Mouse (Mus musculus): ENCODE data around the gene Ccdc24. TPM values are rescaled to one million over a fixed set of nuclear protein-coding genes. Genes with fewer than 3 reads are reported as not detected.

Gene Ccdc24
- polyA plus RNA-seq (2012; rRNA removed), result 2.1 and 2.9 TPM in 2 replicates

DNA sequence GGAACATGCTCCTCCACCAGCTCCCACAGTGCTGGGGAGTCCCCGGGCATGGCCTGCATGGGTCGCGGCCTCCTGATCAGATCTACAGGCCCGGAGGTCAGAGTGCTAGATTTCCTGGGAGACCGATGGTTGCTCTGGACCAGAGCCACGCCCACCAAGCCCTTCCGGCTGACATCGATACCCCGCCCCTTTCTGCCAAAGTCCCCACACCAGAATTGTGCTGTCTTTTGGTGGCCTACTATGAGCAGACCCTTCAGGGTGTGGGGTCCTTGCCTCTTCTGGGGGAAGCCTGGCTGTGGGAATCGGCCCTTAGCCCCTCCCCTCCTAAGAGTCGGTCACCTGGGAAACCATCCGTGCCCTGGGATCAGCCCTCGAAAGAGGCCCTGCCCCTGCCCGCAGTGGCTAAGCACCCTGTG, at the start of gene Ccdc24:
Ccdc24 (minus strand) TSS at position 87 of the 416 bp plus-strand sequence.
- DNase-seq (ENCODE audit: extremely low spot score in 1 of 2, low spot score in 1 of 2), result no peak

DNA sequence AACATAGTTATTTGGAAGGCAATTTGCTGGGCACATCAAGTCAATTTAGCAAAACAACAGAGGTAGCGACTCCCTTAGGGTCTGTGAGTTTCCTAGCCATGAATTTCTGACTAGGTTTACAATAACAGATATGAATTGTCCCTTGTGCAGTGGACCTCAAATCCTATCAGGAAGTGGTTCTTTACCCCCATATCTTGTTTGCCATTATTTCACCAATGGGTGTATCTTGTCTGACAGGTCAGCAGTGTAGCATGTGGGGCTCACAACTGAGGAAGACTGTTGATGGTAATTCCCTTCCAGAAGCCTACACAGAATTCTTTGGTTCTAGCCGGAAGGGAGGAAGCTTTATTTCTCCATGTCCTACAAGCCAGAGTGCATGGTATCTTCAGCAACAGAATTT, 49.0 kb upstream of the Ccdc24 start:
- no peak for DNase-seq (ENCODE audit: extremely low spot score in 1 of 2, low spot score in 1 of 2)

DNA sequence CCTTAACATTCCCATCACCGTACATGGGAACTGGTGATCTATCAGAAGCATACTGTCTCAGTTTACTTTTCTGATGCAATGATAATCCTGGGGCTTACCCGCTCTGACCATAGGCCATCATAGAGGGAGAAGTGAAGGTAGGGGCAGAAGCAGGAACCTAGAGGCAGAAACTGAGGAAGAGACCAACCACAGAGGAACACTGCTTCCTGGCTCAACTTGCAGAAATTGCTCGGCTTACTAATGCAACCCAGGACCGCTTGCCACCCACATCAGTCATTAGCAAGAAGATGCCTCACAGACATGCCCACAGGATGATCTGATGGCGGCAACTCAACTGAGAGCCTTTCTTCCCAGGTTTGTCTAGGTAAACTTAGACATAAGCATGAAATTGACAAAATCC, 46.4 kb upstream of the Ccdc24 start:
- DNase-seq (ENCODE audit: extremely low spot score in 1 of 2, low spot score in 1 of 2), result no peak

DNA sequence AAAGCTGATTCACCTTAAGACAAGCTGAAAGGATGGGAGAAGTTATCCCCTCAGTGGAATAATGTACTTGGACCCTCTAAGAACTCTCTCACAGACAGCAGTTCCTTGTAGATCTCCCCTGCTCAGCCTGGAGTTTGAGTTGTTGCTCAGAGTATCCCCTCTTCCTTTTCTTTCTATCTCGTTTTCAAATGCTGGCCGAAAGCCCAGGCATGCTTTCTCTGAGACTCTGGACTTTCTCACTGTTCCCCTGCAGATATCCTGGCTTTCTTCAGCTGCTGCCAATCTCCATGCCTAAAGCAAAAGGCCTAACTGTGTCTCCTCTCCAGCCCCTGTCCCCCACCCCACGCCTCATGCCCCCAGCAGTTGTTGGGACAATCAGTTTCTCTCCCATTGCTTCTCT, 45.9 kb upstream of the Ccdc24 start:
- no peak for DNase-seq (ENCODE audit: extremely low spot score in 1 of 2, low spot score in 1 of 2)

DNA sequence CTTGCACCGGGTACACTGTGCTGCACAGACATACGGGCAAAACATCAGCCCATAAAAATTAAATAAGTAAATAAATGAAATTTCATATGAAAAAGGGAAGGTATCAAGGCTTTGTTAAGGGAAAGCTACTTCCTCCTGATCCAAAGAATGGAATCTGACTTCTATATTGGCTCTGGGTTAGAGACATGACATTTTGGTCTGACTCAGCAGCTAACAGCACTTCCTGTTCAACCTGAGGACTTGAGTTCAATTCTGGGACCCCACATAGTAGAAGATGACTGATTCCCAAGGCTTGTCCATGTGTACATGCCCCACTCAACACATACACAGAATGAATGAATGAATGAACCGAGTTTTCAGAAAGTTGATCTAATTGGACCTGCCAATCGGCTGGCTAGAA, 45.5 kb upstream of the Ccdc24 start:
- no peak for DNase-seq (ENCODE audit: extremely low spot score in 1 of 2, low spot score in 1 of 2)

DNA sequence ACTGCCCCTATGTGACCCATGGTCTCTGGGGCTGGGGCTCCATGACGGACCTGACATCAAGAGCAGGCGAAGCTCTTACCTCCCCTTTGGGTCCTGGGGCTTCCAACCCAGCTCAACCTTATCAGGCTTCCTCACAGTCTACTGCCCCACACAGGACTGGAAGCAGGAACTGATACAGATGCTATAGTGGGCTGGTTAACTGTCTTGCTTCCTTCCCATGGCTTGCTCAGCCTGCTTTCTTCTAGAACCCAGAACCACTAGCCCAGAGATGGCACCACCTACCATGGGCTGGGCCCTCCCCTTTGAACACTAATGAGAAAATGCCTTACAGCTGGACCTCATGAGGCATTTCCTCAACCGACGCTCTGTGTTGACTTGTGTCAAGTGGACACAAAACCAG, 45.0 kb upstream of the Ccdc24 start:
- no peak for DNase-seq (ENCODE audit: extremely low spot score in 1 of 2, low spot score in 1 of 2)

DNA sequence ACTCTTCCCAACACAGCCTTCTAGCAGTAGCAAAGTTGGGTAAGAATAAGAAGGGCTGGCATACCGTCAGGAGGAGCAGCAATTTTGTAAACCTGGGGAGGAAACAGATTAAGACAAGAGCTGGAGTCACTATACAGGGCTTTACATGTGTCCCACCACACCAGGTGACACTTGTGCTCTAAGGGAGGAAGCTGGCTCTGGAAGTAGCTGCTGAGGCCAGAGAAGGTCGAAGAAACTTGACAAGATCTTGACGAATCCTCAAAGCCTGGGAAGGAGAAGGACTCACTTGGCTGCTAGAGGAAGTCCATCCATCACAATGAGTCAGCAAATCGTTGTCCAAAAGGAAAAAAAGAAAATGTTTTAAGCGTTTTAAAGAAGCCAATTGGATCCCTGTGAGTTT, 44.0 kb upstream of the Ccdc24 start:
- no peak for DNase-seq (ENCODE audit: extremely low spot score in 1 of 2, low spot score in 1 of 2)

DNA sequence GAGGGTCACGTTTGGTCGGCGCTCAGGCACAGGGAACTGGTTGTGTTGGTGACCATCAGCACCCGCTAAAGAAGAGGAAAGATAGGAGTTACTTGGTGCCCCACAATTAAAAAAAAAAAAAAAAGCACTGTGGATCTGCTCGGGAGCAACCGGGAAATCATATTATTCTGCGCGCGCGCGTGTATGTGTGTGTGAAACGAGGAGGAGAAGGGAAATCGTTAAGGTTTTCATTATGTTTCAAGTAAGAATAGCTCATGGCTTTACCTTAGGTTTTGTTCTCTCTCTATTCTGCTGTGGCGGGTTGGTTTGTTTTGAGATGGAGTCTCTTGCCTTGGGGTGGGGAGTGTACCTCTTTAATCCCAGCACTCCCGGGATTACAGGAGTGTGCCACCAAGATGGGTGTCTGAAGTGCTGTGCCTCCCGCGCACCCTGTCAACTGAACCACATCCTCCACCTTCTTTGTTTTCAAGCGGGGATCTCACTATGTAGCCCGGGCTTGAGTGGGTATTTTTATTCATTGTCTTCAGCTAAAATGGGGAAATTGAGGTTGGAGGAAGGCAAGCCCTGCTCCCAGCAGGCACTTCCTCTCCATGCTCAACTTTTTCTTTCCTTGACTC, 43.2 kb upstream of the Ccdc24 start:
- DNase-seq (ENCODE audit: extremely low spot score in 1 of 2, low spot score in 1 of 2), result no peak

DNA sequence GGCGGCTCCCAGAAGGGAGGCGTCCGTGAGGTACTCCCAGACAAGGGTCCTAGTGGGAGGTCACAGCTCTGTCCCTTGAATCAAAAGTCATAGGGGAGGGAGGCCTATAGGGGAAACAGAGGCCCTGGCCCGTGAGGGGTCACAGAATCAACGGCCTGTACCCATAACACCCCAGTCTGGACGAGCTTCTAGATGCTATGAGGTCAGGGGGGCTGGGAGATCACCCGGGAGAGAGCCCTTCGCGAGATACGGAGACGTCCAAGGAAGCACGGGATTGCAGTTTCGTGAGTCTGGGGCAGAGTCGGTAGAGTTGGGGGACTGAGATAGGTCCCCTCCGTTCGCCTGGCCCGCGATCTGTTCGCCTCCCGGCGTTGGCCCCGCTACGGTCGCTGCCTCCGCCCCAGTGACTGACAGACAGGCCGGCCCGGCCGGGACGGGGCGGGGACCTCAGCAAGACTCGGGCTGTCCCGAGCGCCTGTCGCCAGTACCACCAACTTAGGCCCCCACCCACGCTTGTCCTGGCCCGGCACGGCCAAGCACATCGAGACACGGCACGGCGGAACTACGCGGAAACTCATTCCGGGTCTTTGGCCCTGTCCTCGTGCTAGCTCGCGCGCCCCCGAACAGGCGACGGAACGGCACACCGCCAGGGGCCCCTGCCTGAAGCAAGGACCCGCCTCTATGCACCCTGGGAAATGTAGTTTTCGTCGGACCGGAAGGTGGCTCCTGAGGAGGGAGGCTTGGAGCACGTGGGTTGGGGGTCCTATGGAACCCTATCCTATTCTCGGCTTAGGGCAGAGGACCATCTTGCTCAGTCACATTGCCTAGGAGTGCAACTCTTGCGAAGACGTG, 42.5 kb upstream of the Ccdc24 start, which contains the start of gene Ipo13:
Ipo13 (minus strand) TSS at position 409 of the 852 bp plus-strand sequence.
- peak; percentile 87 to 92 for DNase-seq (ENCODE audit: extremely low spot score in 1 of 2, low spot score in 1 of 2)

DNA sequence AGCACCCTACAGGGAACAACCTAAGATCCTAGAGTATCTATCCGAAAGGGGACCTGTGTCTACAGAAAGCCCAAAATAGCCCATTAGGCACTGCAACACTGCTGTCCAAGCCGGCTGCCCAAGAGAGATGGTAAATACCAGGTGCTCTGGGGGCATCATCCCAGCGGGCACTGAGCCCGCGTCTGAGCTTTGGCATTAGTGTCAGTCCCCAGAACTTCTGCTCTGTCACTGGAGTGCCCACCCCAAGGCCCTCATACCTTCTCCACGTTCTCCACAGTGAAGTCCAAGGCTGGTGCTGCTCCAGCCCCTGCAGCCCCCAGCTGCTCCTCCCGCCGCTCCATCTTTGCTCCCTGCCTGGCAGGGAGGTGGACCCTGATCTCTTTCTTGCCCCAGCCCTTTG, 41.7 kb upstream of the Ccdc24 start:
- no peak for DNase-seq (ENCODE audit: extremely low spot score in 1 of 2, low spot score in 1 of 2)

DNA sequence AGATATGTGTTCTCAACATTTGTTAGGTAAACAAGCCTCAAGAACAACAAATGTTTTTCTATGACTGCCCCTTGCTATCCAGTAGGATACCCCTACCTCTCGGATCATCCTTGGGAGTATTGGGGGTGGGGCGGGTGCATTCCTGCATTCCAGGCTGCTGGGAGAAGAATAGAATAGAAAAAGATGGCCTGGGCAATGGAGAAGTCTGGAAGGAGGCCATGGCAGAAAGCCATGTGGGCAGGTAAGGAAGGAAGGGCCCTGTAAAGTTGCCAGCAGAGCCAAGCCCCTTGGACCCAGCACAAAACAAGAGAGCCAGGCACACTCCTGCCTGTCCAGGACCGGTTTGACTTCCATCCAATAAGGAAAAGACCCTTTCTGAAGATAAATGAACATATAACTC, 41.1 kb upstream of the Ccdc24 start:
- no peak for DNase-seq (ENCODE audit: extremely low spot score in 1 of 2, low spot score in 1 of 2)

DNA sequence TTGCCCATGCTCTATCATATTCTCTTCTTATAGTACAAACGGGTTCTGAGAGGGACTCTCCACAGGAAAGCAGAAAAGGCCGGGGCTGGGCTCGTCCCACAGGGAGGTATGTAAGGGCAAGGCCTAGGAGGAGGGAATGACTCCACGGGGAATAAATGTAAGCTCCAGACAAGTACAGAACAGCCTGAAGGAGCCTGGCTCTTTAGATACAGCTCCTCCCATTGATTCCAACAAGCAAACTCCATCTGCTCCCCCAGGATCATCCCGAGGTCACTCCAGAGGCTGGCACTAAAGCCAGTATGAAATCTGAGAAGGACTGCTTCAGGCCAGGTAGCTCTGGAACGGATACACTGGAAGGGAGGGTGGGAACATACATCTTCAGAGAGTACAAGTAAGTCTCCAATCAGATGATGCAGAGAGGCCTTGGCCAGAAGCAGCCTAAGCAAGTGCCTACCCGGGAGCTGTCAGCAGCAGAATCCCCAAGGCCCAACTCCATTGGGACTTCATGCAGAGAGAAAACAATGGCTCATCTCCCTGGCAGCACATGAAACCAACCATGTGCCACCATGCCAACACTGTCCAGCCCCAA, 40.4 kb upstream of the Ccdc24 start:
- no peak for DNase-seq (ENCODE audit: extremely low spot score in 1 of 2, low spot score in 1 of 2)

DNA sequence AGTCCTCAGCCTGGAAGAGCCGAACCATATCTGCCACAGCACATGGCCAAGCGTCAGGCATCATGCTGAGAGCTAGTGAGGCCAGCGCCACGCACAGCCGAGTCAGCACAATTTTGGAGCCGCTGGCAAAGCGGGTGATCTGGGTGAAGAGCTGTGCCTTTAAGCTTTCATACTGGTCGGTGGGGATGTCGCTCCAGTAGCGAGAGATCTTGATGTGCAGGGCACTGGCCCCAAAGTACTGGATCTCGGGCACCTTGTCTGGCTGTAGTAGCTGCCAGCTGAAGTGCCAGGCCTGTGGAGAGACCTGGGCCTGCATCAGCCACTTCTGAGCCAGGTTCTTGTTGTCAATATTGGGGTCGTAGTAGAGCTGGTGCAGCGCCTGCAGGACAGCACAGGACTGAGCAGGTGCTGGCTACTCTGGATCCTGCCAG, 39.8 kb upstream of the Ccdc24 start:
- DNase-seq (ENCODE audit: extremely low spot score in 1 of 2, low spot score in 1 of 2), result no peak

DNA sequence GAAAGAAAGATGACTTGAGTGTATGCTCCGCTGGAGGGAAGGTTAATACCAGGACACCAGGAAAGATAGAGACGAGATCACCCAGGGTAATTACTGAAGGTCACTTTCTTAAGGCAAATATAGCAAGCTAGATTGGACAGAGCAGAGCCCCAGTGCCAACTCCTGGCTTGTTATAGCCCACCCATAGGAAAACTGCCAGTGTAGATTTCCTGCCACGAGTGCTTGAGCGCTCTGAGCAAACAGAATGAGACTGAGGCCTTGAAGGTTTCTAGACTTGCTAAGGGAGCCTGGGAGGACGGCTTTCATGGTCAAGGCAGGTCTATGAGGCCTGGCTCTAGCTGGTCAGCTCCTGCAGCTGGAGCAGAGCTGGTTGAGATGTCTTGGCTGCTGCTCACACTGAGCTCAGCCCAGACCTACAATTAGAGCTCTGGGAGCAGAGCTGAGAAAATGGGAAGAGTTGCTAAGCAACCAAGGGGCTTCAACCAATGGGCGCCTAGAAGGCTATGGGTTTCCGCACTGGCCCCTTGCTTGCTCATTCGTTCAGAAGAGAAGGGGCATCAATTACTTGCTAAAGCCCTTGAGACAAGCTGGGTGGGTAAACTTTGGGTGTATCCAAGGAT, 36.6 kb upstream of the Ccdc24 start:
- DNase-seq (ENCODE audit: extremely low spot score in 1 of 2, low spot score in 1 of 2), result no peak

DNA sequence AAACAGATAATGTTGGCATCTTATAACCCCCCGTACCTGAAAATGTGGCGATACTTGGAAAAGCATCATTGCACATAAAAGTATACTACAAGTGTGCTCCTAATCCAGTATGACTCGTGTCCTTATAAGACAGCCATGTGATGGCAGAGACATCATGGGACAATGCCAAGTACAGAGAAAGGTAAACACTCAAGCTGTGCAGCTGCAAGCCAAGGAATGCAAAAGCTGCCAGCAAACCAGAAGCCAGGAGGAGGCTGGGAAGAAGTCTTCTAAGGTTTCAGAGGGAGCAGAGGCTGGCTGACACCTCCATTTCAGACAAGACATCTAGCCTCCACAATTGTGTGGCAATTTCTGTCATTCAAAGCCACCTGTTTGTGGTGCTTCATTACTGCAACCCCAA, 33.8 kb upstream of the Ccdc24 start:
- DNase-seq (ENCODE audit: extremely low spot score in 1 of 2, low spot score in 1 of 2), result no peak

DNA sequence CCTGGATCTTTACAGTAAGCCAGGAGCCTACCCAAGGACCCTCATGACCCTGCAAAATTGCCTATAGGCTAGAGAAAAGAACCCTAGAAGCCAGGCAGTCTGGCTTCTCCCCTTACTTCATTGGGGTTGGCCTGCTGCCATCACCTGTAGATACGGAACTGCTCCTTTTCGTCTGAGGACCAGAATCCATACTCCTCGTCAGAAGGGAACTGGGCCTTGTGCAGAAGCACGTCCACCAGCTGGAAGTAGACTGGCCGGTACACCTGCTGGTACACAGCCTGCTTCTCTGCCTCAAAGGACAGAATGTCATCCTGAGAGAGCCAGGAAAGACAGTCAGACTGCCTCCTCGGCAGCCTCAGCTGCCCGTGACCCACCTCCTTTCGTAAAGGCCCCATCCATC, 32.4 kb upstream of the Ccdc24 start:
- no peak for DNase-seq (ENCODE audit: extremely low spot score in 1 of 2, low spot score in 1 of 2)

DNA sequence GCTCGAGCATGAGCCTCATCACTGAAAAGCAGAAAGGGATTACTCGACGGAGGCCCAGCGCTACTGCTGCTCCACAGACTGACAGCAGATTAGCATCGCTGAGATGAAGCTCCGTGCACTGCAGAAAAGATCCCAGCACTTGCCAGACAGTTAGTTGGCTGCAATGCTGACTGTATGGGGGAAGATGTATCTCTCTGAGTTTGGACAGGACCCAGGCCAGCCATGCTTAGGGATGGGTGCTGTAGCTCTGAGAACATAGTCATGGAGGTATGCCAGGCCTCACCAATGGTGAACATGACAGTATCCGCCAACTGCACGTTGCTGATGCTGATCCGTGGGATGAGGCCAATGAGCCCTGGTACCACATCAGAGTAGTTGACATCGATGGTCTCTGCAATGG, 31.7 kb upstream of the Ccdc24 start:
- peak in 1 of 2 experiments; percentile 66 for DNase-seq (ENCODE audit: extremely low spot score in 1 of 2, low spot score in 1 of 2)

DNA sequence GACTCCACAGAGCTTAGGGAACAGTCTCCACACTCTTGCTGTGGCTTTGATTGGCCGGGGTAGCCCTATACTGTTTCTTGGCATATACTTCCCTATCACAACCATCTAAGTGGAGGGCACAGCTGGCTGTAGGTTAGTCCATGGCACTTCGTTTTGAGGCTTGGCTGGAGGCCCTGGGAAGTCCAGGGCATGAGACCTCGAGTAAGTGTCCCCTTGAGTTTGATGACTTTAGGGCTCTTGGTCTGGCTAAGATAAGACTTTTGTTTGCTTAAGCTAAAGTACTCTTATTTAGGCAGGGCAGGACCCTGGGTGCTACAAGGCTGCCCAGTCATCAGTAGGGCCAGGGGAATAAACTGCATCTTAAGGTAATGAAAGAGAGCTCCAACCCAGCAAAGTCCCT, 25.8 kb upstream of the Ccdc24 start:
- no peak for DNase-seq (ENCODE audit: extremely low spot score in 1 of 2, low spot score in 1 of 2)

DNA sequence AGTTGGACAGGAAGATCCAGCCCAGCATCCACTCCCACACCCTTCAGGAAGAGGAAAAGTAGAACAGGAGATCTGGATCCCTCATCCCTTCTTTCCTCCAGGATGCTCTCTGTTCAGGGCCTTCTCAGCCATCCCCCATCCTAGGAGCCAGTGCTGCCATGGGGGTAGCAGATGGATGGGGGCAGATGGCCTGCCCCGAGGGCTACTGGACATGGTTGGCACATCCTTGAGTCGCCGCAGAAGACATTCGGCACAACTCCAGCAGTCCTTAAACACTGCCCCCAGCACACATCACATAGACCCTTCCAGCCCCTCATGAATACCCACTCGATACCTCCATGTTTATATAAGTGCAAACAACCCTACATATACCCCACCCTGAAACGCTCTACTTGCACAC, 23.7 kb upstream of the Ccdc24 start:
- no peak for DNase-seq (ENCODE audit: extremely low spot score in 1 of 2, low spot score in 1 of 2)

DNA sequence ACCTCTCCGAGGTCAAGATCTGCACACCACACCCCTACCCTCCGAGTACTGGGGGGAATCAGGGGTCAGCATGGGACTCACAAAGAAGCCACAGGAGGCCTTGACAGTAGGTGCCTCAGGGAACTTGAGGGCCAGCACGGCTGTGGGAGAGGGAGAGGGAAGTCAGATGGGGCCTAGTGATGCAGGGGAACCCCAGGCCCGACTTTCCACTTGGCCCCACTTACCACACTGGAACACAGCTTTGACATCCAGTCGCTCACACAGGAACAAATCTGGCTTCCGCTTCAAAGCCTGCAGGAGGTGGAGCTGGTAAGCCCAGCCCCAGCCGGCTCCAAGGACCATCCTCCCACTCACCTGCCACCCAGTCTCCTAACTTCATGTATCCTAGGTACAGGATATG, 23.0 kb upstream of the Ccdc24 start:
- no peak for DNase-seq (ENCODE audit: extremely low spot score in 1 of 2, low spot score in 1 of 2)

DNA sequence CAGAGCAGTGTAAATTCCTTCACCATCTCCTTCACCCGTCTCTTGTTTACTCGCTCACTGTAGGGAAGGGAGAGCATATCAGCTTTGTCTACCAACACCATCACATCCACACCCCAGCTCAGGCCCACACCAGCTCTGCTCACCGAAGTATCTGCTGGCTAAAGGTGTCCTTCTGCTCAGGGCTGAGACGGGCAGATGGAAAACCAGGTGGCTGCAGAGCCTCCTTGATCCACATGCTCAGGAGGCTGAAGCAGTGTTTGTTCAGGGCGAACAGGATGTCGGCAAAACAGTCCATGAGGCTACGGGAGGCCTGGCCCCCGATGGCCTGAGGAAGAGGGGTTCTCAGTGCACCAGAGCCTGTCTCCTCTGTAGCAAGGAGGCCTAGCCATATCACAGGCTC, 22.2 kb upstream of the Ccdc24 start:
- DNase-seq (ENCODE audit: extremely low spot score in 1 of 2, low spot score in 1 of 2), result no peak
